ENCODE assay signal across 9 mouse cellular contexts in genomic region chr17:86266051-86266450, GRCm38 (mm10).
DNase-seq lines count a peak whose midpoint lies in the region; ATAC-seq and TF ChIP-seq lines count a peak whose summit lies in the region.
"Had no signal": no experiment of that assay in that cellular context is flagged by ENCODE, and none has a peak within 500 bp of the region (broad histone marks: within the 10 kb centered on the region; RNA-seq: fewer than 3 reads in every experiment).

No protein-coding gene starts in this region.

- H3K9ac ChIP-seq in midbrain, embryonic 16.5 days (ENCODE audit: low read depth, low read length): no peak overlapping the region
- H3K9ac ChIP-seq in liver, postnatal 0 days (replicated peaks): no peak overlapping the region

- 83% methylated on average over 6 of the region's 6 CpGs for WGBS in midbrain, embryonic 16.5 days
- 80% methylated on average over 6 of the region's 6 CpGs for WGBS in liver, postnatal 0 days (ENCODE audit: insufficient replicate concordance)
- 89% methylated on average over 6 of the region's 6 CpGs for WGBS in embryonic facial prominence, embryonic 10.5 days

- ATAC-seq in frontal cortex, adult (ENCODE audit: low TSS enrichment): peak; percentile 67
- peak; percentile 73 for ATAC-seq in midbrain, embryonic 16.5 days
- no peak for ATAC-seq in liver, postnatal 0 days

- no peaks in the 10 kb centered on the region for H3K4me1 ChIP-seq in midbrain, embryonic 16.5 days (ENCODE audit: control insufficient read depth, insufficient read depth, low read length)
- H3K4me1 ChIP-seq in liver, postnatal 0 days (ENCODE audit: insufficient read depth): no peaks in the 10 kb centered on the region
- H3K4me1 ChIP-seq in embryonic facial prominence, embryonic 10.5 days: peaks cover 48% of the 10 kb centered on the region

- H3K27ac ChIP-seq in midbrain, embryonic 16.5 days (ENCODE audit: low read length): no peak overlapping the region
- no peak overlapping the region for H3K27ac ChIP-seq in liver, postnatal 0 days (ENCODE audit: low read depth)
- H3K27ac ChIP-seq in embryonic facial prominence, embryonic 10.5 days (replicated peaks): no peak overlapping the region

- no peak for TF ChIP-seq CTCF in liver, postnatal 0 days (IDR thresholded peaks at IDR 0.05; ENCODE audit: low read depth)

- no peak for DNase-seq in frontal cortex, postnatal 25 days (ENCODE audit: low spot score in 2 of 2)
- peak; percentile 98 for DNase-seq in cerebellum, adult 11 months
- DNase-seq in layer of hippocampus, adult 11-12 months (ENCODE audit: low spot score): peak; percentile 90
- no peak for DNase-seq in adrenal gland, adult 8-10 months
- DNase-seq in liver, postnatal 0 days: no peak
- no peak for DNase-seq in embryonic facial prominence, embryonic 10.5 days (ENCODE audit: low spot score)
- DNase-seq: kidney, adult 8-10 months had no signal

- H3K9me3 ChIP-seq in midbrain, embryonic 16.5 days (replicated peaks; ENCODE audit: control insufficient read depth, low read length, poor library complexity, severe bottlenecking): no peaks in the 10 kb centered on the region
- no peaks in the 10 kb centered on the region for H3K9me3 ChIP-seq in liver, postnatal 0 days (ENCODE audit: low read length)
- no peaks in the 10 kb centered on the region for H3K9me3 ChIP-seq in embryonic facial prominence, embryonic 10.5 days

- no peak overlapping the region for H3K4me3 ChIP-seq in midbrain, embryonic 16.5 days (ENCODE audit: low read depth, low read length)
- H3K4me3 ChIP-seq in liver, postnatal 0 days (ENCODE audit: low read depth, low read length): no peak overlapping the region
- no peak overlapping the region for H3K4me3 ChIP-seq in embryonic facial prominence, embryonic 10.5 days

- no peaks in the 10 kb centered on the region for H3K27me3 ChIP-seq in midbrain, embryonic 16.5 days (ENCODE audit: control insufficient read depth, insufficient read depth, low read depth, low read length)
- no peaks in the 10 kb centered on the region for H3K27me3 ChIP-seq in liver, postnatal 0 days (ENCODE audit: insufficient read depth, low read length)
- no peaks in the 10 kb centered on the region for H3K27me3 ChIP-seq in embryonic facial prominence, embryonic 10.5 days (replicated peaks; ENCODE audit: low read depth, poor library complexity, severe bottlenecking)

- TF ChIP-seq EP300 in liver, postnatal 0 days (IDR thresholded peaks at IDR 0.05; ENCODE audit: low read depth): no peak

- H3K36me3 ChIP-seq in midbrain, embryonic 16.5 days (ENCODE audit: control insufficient read depth, insufficient read depth, low read length): no peaks in the 10 kb centered on the region
- H3K36me3 ChIP-seq in liver, postnatal 0 days (replicated peaks; ENCODE audit: insufficient read depth, low read length): no peaks in the 10 kb centered on the region
- H3K36me3 ChIP-seq in embryonic facial prominence, embryonic 10.5 days (replicated peaks): no peaks in the 10 kb centered on the region

- no peak overlapping the region for H3K4me2 ChIP-seq in midbrain, embryonic 16.5 days (ENCODE audit: low read length)
- H3K4me2 ChIP-seq in liver, postnatal 0 days (ENCODE audit: low read depth, low read length): no peak overlapping the region

Comparison
In these comparisons a context has a peak if more than half of its experiments do, and no peak if none do; other contexts are left out.
1. DNase-seq: peak in cerebellum, adult 11 months (single experiment) and layer of hippocampus, adult 11-12 months (single experiment); none in frontal cortex, postnatal 25 days (0 of 2), adrenal gland, adult 8-10 months (single experiment), liver, postnatal 0 days (single experiment) and embryonic facial prominence, embryonic 10.5 days (single experiment).